Mouse (Mus musculus) C2C12 (cell line): ENCODE results near the gene Klhl22.

Experiments used
- CEBPB ChIP-seq: IDR thresholded peaks from one replicate; pipeline ENCODE4 v1.6.1; 2011; ENCODE audit warnings: low read depth, mild to moderate bottlenecking, control low read depth, moderate library complexity
- CTCF ChIP-seq: IDR thresholded peaks from one replicate; pipeline ENCODE4 v1.5.1; 2011; ENCODE audit not compliant: control insufficient read depth, insufficient read depth, insufficient read length
- FOSL1 ChIP-seq: IDR thresholded peaks from one replicate; pipeline ENCODE4 v1.8.0; 2011; ENCODE audit warnings: mild to moderate bottlenecking, low read length; ENCODE audit not compliant: poor library complexity, insufficient read depth, severe bottlenecking
- MAX ChIP-seq: IDR thresholded peaks from one replicate; pipeline ENCODE4 v1.6.1; 2011; ENCODE audit warnings: mild to moderate bottlenecking, control low read depth
- MYOD1 ChIP-seq: IDR thresholded peaks from one replicate; pipeline ENCODE4 v1.6.1; 2011; ENCODE audit warnings: low read depth; ENCODE audit not compliant: control insufficient read depth, insufficient read length
- MYOG ChIP-seq: IDR thresholded peaks from one replicate; pipeline ENCODE4 v1.6.1; 2011; ENCODE audit not compliant: control insufficient read depth, insufficient read length; ENCODE audit errors: extremely low read depth
- USF1 ChIP-seq: IDR thresholded peaks from one replicate; pipeline ENCODE4 v1.6.1; 2011; ENCODE audit warnings: low read depth, mild to moderate bottlenecking, control low read depth, moderate library complexity

- TF ChIP-seq CTCF, result no peak
- TF ChIP-seq USF1, result no peak
- no peak for TF ChIP-seq MYOD1
- TF ChIP-seq MAX, result no peak
- no peak for TF ChIP-seq MYOG
- TF ChIP-seq FOSL1, result no peak
- no peak for TF ChIP-seq CEBPB
Measured at GRCm38 (mm10) chr16:17736156-17736555, 23.3 kb upstream of the Klhl22 start.
